Mouse (Mus musculus) mouse embryonic stem cell (cell line): Measurements from ENCODE around the gene Kif26b.

Source experiments
- in situ Hi-C, 2 experiments: fragments of 300-500 bp; cut with MboI; formaldehyde crosslinking; loops; 1 replicate in 1 of 2; 3 replicates in 1 of 2; pipeline ENCODE4 v1.14.3; 2019 to 2020; ENCODE audit warnings: low sequenced_read_pairs in 2 of 2, low pct_unique_long_range_greater_than_20kb in 1 of 2, mixed read lengths in 1 of 2; ENCODE audit not compliant: unreplicated experiment in 1 of 2

Gene Kif26b

GRCm38 (mm10) chr1:178736931-178737330 is 208.0 kb downstream of the Kif26b start:
- in situ Hi-C loops = no loop called here

GRCm38 (mm10) chr1:178743820-178744219 is 214.9 kb downstream of the Kif26b start:
- in situ Hi-C loops = no loop called here

- in situ Hi-C loops = no loop called here
These were observed 215.6 kb downstream of the Kif26b start for GRCm38 (mm10) chr1:178744526-178744925.

GRCm38 (mm10) chr1:178744961-178745360 is 216.0 kb downstream of the Kif26b start:
- in situ Hi-C loops = no loop called here

- in situ Hi-C loops = no loop called here
These were observed 216.5 kb downstream of the Kif26b start for GRCm38 (mm10) chr1:178745471-178745870.

- in situ Hi-C loops = no loop called here
These were observed 218.6 kb downstream of the Kif26b start for GRCm38 (mm10) chr1:178747279-178748221.

GRCm38 (mm10) chr1:178748222-178748600 is 219.3 kb downstream of the Kif26b start:
- in situ Hi-C loops = no loop called here

GRCm38 (mm10) chr1:178748617-178749016 is 219.7 kb downstream of the Kif26b start:
- in situ Hi-C loops = no loop called here

- in situ Hi-C loops = no loop called here
These were observed 220.9 kb downstream of the Kif26b start for GRCm38 (mm10) chr1:178749786-178750185.

GRCm38 (mm10) chr1:178758441-178758840 is 229.5 kb downstream of the Kif26b start:
- in situ Hi-C loops = no loop called here

- in situ Hi-C loops = no loop called here
These were observed 233.3 kb downstream of the Kif26b start for GRCm38 (mm10) chr1:178762125-178762741.

GRCm38 (mm10) chr1:178764914-178765313 is 236.0 kb downstream of the Kif26b start:
- in situ Hi-C loops = no loop called here

- in situ Hi-C loops = no loop called here
These were observed 236.7 kb downstream of the Kif26b start for GRCm38 (mm10) chr1:178765650-178766049.

GRCm38 (mm10) chr1:178768976-178769375 is 240.1 kb downstream of the Kif26b start:
- in situ Hi-C loops = no loop called here

GRCm38 (mm10) chr1:178769988-178770387 is 241.1 kb downstream of the Kif26b start:
- in situ Hi-C loops = no loop called here

GRCm38 (mm10) chr1:178770626-178771362 is 241.9 kb downstream of the Kif26b start:
- in situ Hi-C loops = no loop called here

- in situ Hi-C loops = no loop called here
These were observed 250.8 kb downstream of the Kif26b start for GRCm38 (mm10) chr1:178779742-178780141.

- in situ Hi-C loops = no loop called here
These were observed 255.1 kb downstream of the Kif26b start for GRCm38 (mm10) chr1:178784043-178784442.

- in situ Hi-C loops = no loop called here
These were observed 262.3 kb downstream of the Kif26b start for GRCm38 (mm10) chr1:178791266-178791665.
